Mouse (Mus musculus): ENCODE results near the gene Zdhhc11.

- TF ChIP-seq EP300 (IDR thresholded peaks at IDR 0.05; ENCODE audit: low read depth) (no peak), CTCF (IDR thresholded peaks at IDR 0.05; ENCODE audit: low read depth) (no peak)
Observed at GRCm38 (mm10) chr13:73963551-73963950, at the start of gene Zdhhc11.
